Mouse (Mus musculus): Measurements from ENCODE around the gene Gpr3. TPM values are rescaled to one million over a fixed set of nuclear protein-coding genes. Genes with fewer than 3 reads are reported as not detected.

The Gpr3 gene
- polyA plus RNA-seq, 1 experiment from 2014 or later = 0.11 TPM

- H3K36me3 ChIP-seq (ENCODE audit: control insufficient read depth, insufficient read depth, low read length) = no peaks in the 10 kb centered on the region
- no peak overlapping the region for H3K27ac ChIP-seq (replicated peaks)
- no peak overlapping the region for H3K4me2 ChIP-seq (replicated peaks; ENCODE audit: low read depth)
- H3K9me3 ChIP-seq (ENCODE audit: control insufficient read depth, low read length) = no peaks in the 10 kb centered on the region
- H3K4me3 ChIP-seq (ENCODE audit: low read depth, low read length) = no peak overlapping the region
- 0 out of 2 replicates have a peak, but pooled peaks cover 2% of the 10 kb centered on the region for H3K4me1 ChIP-seq (replicated peaks; ENCODE audit: control insufficient read depth, insufficient read depth)
- no peak overlapping the region for H3K9ac ChIP-seq (ENCODE audit: low read length)
- no peaks in the 10 kb centered on the region for H3K27me3 ChIP-seq (ENCODE audit: control insufficient read depth, insufficient read depth, low read length)
- 77% methylated on average over 8 of the region's 8 CpGs for WGBS
- no peak for TF ChIP-seq CTCF (IDR thresholded peaks at IDR 0.05; ENCODE audit: low read depth)
- TF ChIP-seq EP300 (optimal IDR thresholded peaks at IDR 0.05) = no peak
- no peak for ATAC-seq (ENCODE audit: low FRiP score, low TSS enrichment)
- no peak for DNase-seq (ENCODE audit: low spot score)
Observed at GRCm38 (mm10) chr4:133227636-133228035, 15.3 kb upstream of the Gpr3 start.

DNA sequence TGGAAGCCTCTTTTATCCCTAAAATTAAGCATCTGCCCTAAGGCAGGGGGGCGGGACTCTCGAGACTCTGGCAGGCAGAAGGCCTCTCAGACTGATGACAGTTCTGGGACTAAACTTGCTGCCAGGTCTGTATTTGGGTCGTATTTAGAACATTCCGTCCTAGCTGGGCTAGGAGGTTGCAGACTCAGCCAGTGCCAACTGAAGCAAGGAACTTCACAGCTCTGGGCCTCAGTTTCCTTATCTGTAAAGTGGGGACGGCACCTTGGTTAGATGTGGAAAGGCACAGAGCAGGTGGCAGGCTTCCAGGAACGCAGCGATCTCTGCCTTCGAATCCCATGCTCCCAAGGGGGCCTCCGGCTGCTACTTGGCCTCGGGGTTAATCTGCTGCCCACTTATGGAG, 13.7 kb upstream of the Gpr3 start:
- 0 out of 2 replicates have a peak, but pooled peaks cover 2% of the 10 kb centered on the region for H3K4me1 ChIP-seq (replicated peaks; ENCODE audit: control insufficient read depth, insufficient read depth)
- no peak overlapping the region for H3K9ac ChIP-seq (ENCODE audit: low read length)
- no peak overlapping the region for H3K4me3 ChIP-seq (ENCODE audit: low read depth, low read length)
- 0 out of 2 replicates have a peak overlapping the region, but pooled peaks have one; percentile 8 for H3K27ac ChIP-seq (replicated peaks)
- TF ChIP-seq CTCF (IDR thresholded peaks at IDR 0.05; ENCODE audit: low read depth) = no peak
- no peak for TF ChIP-seq EP300 (optimal IDR thresholded peaks at IDR 0.05)
- no peaks in the 10 kb centered on the region for H3K27me3 ChIP-seq (ENCODE audit: control insufficient read depth, insufficient read depth, low read length)
- ATAC-seq (ENCODE audit: low FRiP score, low TSS enrichment) (no peak), DNase-seq (ENCODE audit: low spot score) (no peak)
- no peaks in the 10 kb centered on the region for H3K9me3 ChIP-seq (ENCODE audit: control insufficient read depth, low read length)
- H3K4me2 ChIP-seq (replicated peaks; ENCODE audit: low read depth) = no peak overlapping the region
- no peaks in the 10 kb centered on the region for H3K36me3 ChIP-seq (ENCODE audit: control insufficient read depth, insufficient read depth, low read length)
- 57% methylated on average over 10 of the region's 10 CpGs for WGBS

DNA sequence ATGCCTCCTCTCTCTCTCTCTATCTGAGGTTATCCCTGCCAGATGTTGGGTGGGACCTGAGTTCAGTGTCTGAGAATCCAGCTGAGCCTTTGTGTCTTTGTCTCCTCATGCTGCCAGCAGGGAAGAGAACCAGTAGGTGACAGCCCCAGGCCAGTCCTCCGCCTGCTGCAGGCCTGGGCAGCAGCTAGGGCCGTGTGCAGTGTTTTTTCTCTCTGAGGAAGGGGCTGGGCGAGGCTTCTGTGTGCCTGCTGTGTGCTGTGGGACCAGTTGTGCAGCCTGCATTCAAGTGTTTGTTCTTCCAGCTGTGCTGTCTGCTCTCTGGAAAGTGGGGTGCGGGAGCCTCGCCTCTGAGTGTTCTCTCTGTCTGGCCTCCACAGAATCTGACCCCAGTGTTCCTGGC, 11.5 kb upstream of the Gpr3 start:
- 45% methylated on average over 5 of the region's 5 CpGs for WGBS
- H3K4me1 ChIP-seq (replicated peaks; ENCODE audit: control insufficient read depth, insufficient read depth) = 0 out of 2 replicates have a peak, but pooled peaks cover 2% of the 10 kb centered on the region
- H3K27ac ChIP-seq (replicated peaks) = peak overlapping the region; percentile 45; the same call in 1 of the 2 replicates

GRCm38 (mm10) chr4:133221701-133222100, 9.4 kb upstream of the Gpr3 start:
- TF ChIP-seq CTCF (IDR thresholded peaks at IDR 0.05; ENCODE audit: low read depth) = no peak
- no peak for TF ChIP-seq EP300 (optimal IDR thresholded peaks at IDR 0.05)
- Histone ChIP-seq H3K4me2 (replicated peaks; ENCODE audit: low read depth) (no peak overlapping the region), H3K9ac (ENCODE audit: low read length) (no peak overlapping the region), H3K27me3 (ENCODE audit: control insufficient read depth, insufficient read depth, low read length) (no peaks in the 10 kb centered on the region), H3K27ac (replicated peaks) (no peak overlapping the region), H3K9me3 (ENCODE audit: control insufficient read depth, low read length) (no peaks in the 10 kb centered on the region), H3K4me3 (ENCODE audit: low read depth, low read length) (no peak overlapping the region), H3K36me3 (ENCODE audit: control insufficient read depth, insufficient read depth, low read length) (no peaks in the 10 kb centered on the region), H3K4me1 (replicated peaks; ENCODE audit: control insufficient read depth, insufficient read depth) (0 out of 2 replicates have a peak, but pooled peaks cover 2% of the 10 kb centered on the region)
- ATAC-seq (ENCODE audit: low FRiP score, low TSS enrichment) (no peak), DNase-seq (ENCODE audit: low spot score) (no peak)
- 88% methylated on average over 8 of the region's 8 CpGs for WGBS

More for the DNA sequence above, 11.5 kb upstream of the Gpr3 start:
- Histone ChIP-seq H3K9me3 (ENCODE audit: control insufficient read depth, low read length) (no peaks in the 10 kb centered on the region), H3K4me2 (replicated peaks; ENCODE audit: low read depth) (no peak overlapping the region), H3K4me3 (ENCODE audit: low read depth, low read length) (no peak overlapping the region), H3K27me3 (ENCODE audit: control insufficient read depth, insufficient read depth, low read length) (no peaks in the 10 kb centered on the region), H3K9ac (ENCODE audit: low read length) (no peak overlapping the region), H3K36me3 (ENCODE audit: control insufficient read depth, insufficient read depth, low read length) (no peaks in the 10 kb centered on the region)
- TF ChIP-seq EP300 (optimal IDR thresholded peaks at IDR 0.05) = no peak
- no peak for TF ChIP-seq CTCF (IDR thresholded peaks at IDR 0.05; ENCODE audit: low read depth)
- DNase-seq (ENCODE audit: low spot score) (peak; percentile 44), ATAC-seq (ENCODE audit: low FRiP score, low TSS enrichment) (0 out of 2 replicates have a peak, but pooled peaks have one; percentile 28)

DNA sequence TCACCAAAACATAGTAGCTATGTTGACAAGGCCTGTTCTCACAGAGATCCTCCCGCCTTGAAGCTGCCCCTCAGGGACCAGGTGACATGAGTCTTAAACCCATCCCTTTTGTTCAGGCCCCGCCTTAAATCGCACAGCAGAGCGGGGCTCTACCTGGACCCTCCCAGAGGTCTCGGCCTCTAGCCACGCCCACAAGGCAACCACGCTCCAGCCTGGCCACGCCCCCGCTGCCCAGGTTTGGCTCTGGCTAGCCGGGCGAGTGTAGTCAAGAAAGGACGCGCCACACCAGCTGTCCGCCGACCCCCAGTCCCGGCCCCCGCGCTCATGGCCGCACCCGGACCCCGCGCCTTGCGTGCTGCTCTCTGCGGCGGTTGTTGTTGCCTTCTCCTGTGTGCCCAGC, 8.3 kb upstream of the Gpr3 start:
- Histone ChIP-seq H3K9ac (ENCODE audit: low read length) (peak overlapping the region; percentile 51), H3K36me3 (ENCODE audit: control insufficient read depth, insufficient read depth, low read length) (no peaks in the 10 kb centered on the region), H3K27ac (replicated peaks) (no peak overlapping the region), H3K27me3 (ENCODE audit: control insufficient read depth, insufficient read depth, low read length) (no peaks in the 10 kb centered on the region), H3K4me2 (replicated peaks; ENCODE audit: low read depth) (peak overlapping the region; percentile 60), H3K4me1 (replicated peaks; ENCODE audit: control insufficient read depth, insufficient read depth) (0 out of 2 replicates have a peak, but pooled peaks cover 2% of the 10 kb centered on the region), H3K4me3 (ENCODE audit: low read depth, low read length) (peak overlapping the region; percentile 35), H3K9me3 (ENCODE audit: control insufficient read depth, low read length) (no peaks in the 10 kb centered on the region)
- peak; percentile 78 for DNase-seq (ENCODE audit: low spot score)
- 6% methylated on average over 25 of the region's 25 CpGs for WGBS
- peak; percentile 27 for ATAC-seq (ENCODE audit: low FRiP score, low TSS enrichment)
- TF ChIP-seq EP300 (optimal IDR thresholded peaks at IDR 0.05) (no peak), CTCF (IDR thresholded peaks at IDR 0.05; ENCODE audit: low read depth) (no peak)

DNA sequence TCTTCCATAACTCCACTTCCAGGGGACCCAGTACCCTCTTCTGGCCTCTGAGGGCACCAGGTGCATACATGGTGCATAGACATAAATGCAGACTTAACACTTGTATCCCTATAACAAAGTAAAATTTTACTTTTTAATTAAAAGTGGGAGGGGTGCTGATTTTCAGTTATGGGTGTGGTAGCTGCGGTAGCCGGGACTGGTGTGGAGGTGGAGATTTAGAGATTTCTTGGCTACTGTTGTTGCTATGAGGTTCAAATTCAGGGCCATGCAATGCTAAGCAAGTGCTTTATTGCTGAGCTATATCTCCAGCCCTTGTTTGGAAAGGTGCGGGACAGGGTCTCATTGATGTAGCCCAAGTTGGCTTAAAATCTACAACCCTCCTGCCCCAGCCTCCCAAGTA, 6.4 kb upstream of the Gpr3 start:
- Histone ChIP-seq H3K4me2 (replicated peaks; ENCODE audit: low read depth) (no peak overlapping the region), H3K27me3 (ENCODE audit: control insufficient read depth, insufficient read depth, low read length) (no peaks in the 10 kb centered on the region), H3K9me3 (ENCODE audit: control insufficient read depth, low read length) (no peaks in the 10 kb centered on the region), H3K4me3 (ENCODE audit: low read depth, low read length) (no peak overlapping the region), H3K27ac (replicated peaks) (no peak overlapping the region), H3K36me3 (ENCODE audit: control insufficient read depth, insufficient read depth, low read length) (no peaks in the 10 kb centered on the region), H3K9ac (ENCODE audit: low read length) (no peak overlapping the region), H3K4me1 (replicated peaks; ENCODE audit: control insufficient read depth, insufficient read depth) (no peaks in the 10 kb centered on the region)
- DNase-seq (ENCODE audit: low spot score) (no peak), ATAC-seq (ENCODE audit: low FRiP score, low TSS enrichment) (no peak)
- 69% methylated on average over 3 of the region's 3 CpGs for WGBS
- TF ChIP-seq CTCF (IDR thresholded peaks at IDR 0.05; ENCODE audit: low read depth) = no peak
- no peak for TF ChIP-seq EP300 (optimal IDR thresholded peaks at IDR 0.05)

Measured in stomach, postnatal 0 days (tissue).